Mouse (Mus musculus) kidney, adult 2 months (tissue): ENCODE measurements around the gene Gm10188. TPM values are rescaled to one million over a fixed set of nuclear protein-coding genes. Genes with fewer than 3 reads are reported as not detected.

Experiments
- DNase-seq: peaks from one replicate; pipeline ENCODE4 v3.0.0; 2021
- H3K27ac ChIP-seq: fragments of 200-500 bp; 2 replicates; pipeline ENCODE4 v1.5.1; 2012; ENCODE audit warnings: low read depth, low read length, control low read depth, inconsistent platforms; ENCODE audit not compliant: insufficient read depth
- H3K27me3 ChIP-seq: fragments of 200-500 bp; replicated peaks from 2 replicates; pipeline ENCODE4 v1.6.1; 2012; ENCODE audit warnings: mild to moderate bottlenecking, moderate library complexity, low read length, inconsistent platforms; ENCODE audit not compliant: control insufficient read depth, insufficient read depth
- H3K36me3 ChIP-seq: fragments of 200-500 bp; 2 replicates; pipeline ENCODE4 v1.6.1; 2012; ENCODE audit warnings: mild to moderate bottlenecking, moderate library complexity, low read length, inconsistent platforms; ENCODE audit not compliant: control insufficient read depth, insufficient read depth
- H3K4me1 ChIP-seq: fragments of 200-500 bp; 2 replicates; pipeline ENCODE4 v1.6.1; 2011; ENCODE audit warnings: low read length; ENCODE audit not compliant: control insufficient read depth, insufficient read depth
- H3K4me3 ChIP-seq: fragments of 200-500 bp; 2 replicates; pipeline ENCODE4 v1.5.1; 2011; ENCODE audit warnings: mild to moderate bottlenecking, low read depth, low read length, control low read depth; ENCODE audit not compliant: insufficient read depth
- CTCF ChIP-seq: fragments of 200-500 bp; conservative IDR thresholded peaks from 2 replicates; pipeline ENCODE4 v1.5.1; 2011; ENCODE audit warnings: low read depth, mild to moderate bottlenecking, control low read depth, low read length, moderate library complexity, mixed read lengths; ENCODE audit not compliant: insufficient read depth, insufficient read length
- POLR2A ChIP-seq: fragments of 200-500 bp; IDR thresholded peaks from one replicate; pipeline ENCODE4 v1.6.1; 2011; ENCODE audit warnings: low read depth, low read length, control low read depth
- WGBS: fragments of 180-500 bp; shearing (Covaris S2); methylation state at CpG from one replicate; pipeline ENCODE4 v1.1.7; 2018; 5-methylcytosine and 5-hydroxymethylcytosine counted together
- polyA plus RNA-seq: library from polyadenylated mRNA; depleted of rRNA; stranded (reverse); fragments of >200 nt; gene quantifications from 2 replicates; pipeline ENCODE4 v1.2.3, GENCODE M21; 2012; rRNA removed

The Gm10188 gene
- polyA plus RNA-seq, 1 experiment = not detected

DNA sequence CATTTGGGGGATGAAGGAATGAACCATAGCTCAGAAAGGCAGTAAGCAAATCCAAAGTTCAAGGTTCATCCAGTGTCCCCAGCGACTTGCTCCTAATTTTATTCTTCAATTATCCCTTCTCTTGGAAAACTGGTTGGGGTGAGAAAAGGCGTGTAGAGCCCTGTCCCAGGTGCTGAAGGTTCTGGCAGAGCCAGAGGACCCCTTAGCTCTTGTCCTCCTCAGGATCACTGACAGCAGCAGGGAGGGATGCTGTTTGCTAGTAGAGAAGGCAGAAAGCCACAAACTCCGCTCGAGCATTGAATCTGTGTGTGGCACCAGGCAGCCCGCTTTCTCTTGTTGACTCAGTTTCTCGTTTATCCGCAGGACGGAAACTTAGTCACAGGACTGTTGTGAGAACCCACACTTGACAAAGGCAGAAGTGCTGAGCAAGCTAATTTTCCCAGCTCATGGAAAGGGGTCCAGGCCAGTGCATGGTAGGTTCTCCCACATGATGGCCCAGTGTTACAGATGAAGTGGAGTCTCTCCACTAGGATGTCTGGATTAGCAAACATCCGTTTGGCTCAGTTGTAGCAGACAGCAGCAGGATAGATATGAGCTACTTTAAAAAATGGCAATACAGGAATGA is 41.0 kb downstream of the Gm10188 start:
- H3K36me3 ChIP-seq = no peaks in the 10 kb centered on the region
- WGBS = 45% methylated on average over 9 of the region's 9 CpGs

DNA sequence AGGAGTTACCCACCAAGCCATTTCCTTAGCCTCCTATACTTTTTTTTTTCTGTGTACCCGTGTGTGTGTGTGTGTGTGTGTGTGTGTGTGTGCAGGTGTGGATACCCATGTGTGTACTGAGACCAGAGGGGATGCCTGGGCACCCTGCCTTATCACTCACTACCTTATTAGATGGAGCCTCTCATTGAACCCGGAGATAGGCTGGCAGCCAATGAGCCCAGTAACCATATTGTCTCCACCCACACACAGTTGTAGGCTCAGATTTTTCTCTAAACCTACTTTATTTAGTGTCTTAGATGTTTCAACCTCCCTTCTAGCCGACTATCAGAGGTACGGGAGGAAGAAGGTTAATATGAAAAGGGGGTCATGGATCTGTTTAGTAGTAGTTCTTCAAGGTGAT is 43.3 kb downstream of the Gm10188 start:
- no peaks in the 10 kb centered on the region for H3K4me1 ChIP-seq
- no peak overlapping the region for H3K27ac ChIP-seq
- no peak for TF ChIP-seq POLR2A
- H3K4me3 ChIP-seq = no peak overlapping the region
- DNase-seq = no peak
- WGBS = 74% methylated on average over 4 of the region's 4 CpGs
- H3K36me3 ChIP-seq = no peaks in the 10 kb centered on the region
- H3K27me3 ChIP-seq = peaks cover 2% of the 10 kb centered on the region; the same call in 1 of the 2 replicates

More for the DNA sequence above, 41.0 kb downstream of the Gm10188 start:
- TF ChIP-seq POLR2A (no peak), CTCF (no peak)
- H3K4me1 ChIP-seq = no peaks in the 10 kb centered on the region
- no peak overlapping the region for H3K27ac ChIP-seq
- DNase-seq = no peak
- H3K27me3 ChIP-seq = peaks cover 2% of the 10 kb centered on the region; the same call in 1 of the 2 replicates
- H3K4me3 ChIP-seq = no peak overlapping the region

Other genes starting within 250 kb of the Gm10188 start
- gene Elk4, start 222.2 kb downstream of the Gm10188 start, polyA plus RNA-seq = 18.4 and 27.8 TPM in 2 replicates
- gene Mfsd4a, start 161.7 kb downstream of the Gm10188 start, polyA plus RNA-seq = 64.1 and 84.5 TPM in 2 replicates
- gene Cdk18, start 90.1 kb downstream of the Gm10188 start, polyA plus RNA-seq = 69.3 and 73.8 TPM in 2 replicates
- not detected in 2 replicates for gene Lemd1, start 38.3 kb downstream of the Gm10188 start, polyA plus RNA-seq
- not detected in 2 replicates for gene AC124108.1, start 38.3 kb downstream of the Gm10188 start, polyA plus RNA-seq
- 15.7 and 17.7 TPM in 2 replicates for gene Klhdc8a, start 68.9 kb upstream of the Gm10188 start, polyA plus RNA-seq
- 56.1 and 73.7 TPM in 2 replicates for gene Nuak2, start 86.4 kb upstream of the Gm10188 start, polyA plus RNA-seq
- gene Tmcc2, start 161.5 kb upstream of the Gm10188 start, polyA plus RNA-seq = 6.0 and 6.3 TPM in 2 replicates
- 13.0 and 13.9 TPM in 2 replicates for gene Dstyk, start 187.8 kb upstream of the Gm10188 start, polyA plus RNA-seq
- gene Rbbp5, start 247.6 kb upstream of the Gm10188 start, polyA plus RNA-seq = 16.0 and 21.3 TPM in 2 replicates